Mouse (Mus musculus): ENCODE measurements around the gene Ankrd11. TPM values are rescaled to one million over a fixed set of nuclear protein-coding genes. Genes with fewer than 3 reads are reported as not detected.
"Not testable (repeated sequence)": the region's sequence is repeated elsewhere in the genome, so short reads cannot be mapped to it uniquely, and the experiment has no call there.

Gene Ankrd11
- polyA plus RNA-seq, 1 experiment from 2014 or later, result 33.6 TPM

GRCm38 (mm10) chr8:123064072-123064471, 22.0 kb upstream of the Ankrd11 start:
- Histone ChIP-seq H3K27me3 (replicated peaks; ENCODE audit: control insufficient read depth, insufficient read depth, low read length) (no peaks in the 10 kb centered on the region), H3K27ac (ENCODE audit: low read length) (no peak overlapping the region), H3K9me3 (ENCODE audit: control insufficient read depth, low read length) (no peaks in the 10 kb centered on the region), H3K36me3 (ENCODE audit: control insufficient read depth, insufficient read depth) (no peaks in the 10 kb centered on the region), H3K4me1 (replicated peaks; ENCODE audit: control insufficient read depth, insufficient read depth, low read length) (peaks cover 22% of the 10 kb centered on the region), H3K9ac (replicated peaks; ENCODE audit: low read depth, low read length) (no peak overlapping the region), H3K4me2 (ENCODE audit: low read length) (peak overlapping the region; percentile 78; the same call in 1 of the 2 replicates), H3K4me3 (replicated peaks; ENCODE audit: low read length) (no peak overlapping the region)
- ATAC-seq, result no peak
- WGBS, result 77% methylated on average over 4 of the region's 4 CpGs

GRCm38 (mm10) chr8:123062721-123063120, 20.6 kb upstream of the Ankrd11 start, which contains the start of gene Spg7:
Gene Spg7 (plus strand): TSS chr8:123062942.
- Histone ChIP-seq H3K27me3 (replicated peaks; ENCODE audit: control insufficient read depth, insufficient read depth, low read length) (no peaks in the 10 kb centered on the region), H3K4me3 (replicated peaks; ENCODE audit: low read length) (no peak within 1 kb of the TSS), H3K4me2 (ENCODE audit: low read length) (no peak within 1 kb of the TSS), H3K9ac (replicated peaks; ENCODE audit: low read depth, low read length) (no peak within 1 kb of the TSS), H3K9me3 (ENCODE audit: control insufficient read depth, low read length) (no peaks in the 10 kb centered on the region), H3K27ac (ENCODE audit: low read length) (no peak within 1 kb of the TSS), H3K36me3 (ENCODE audit: control insufficient read depth, insufficient read depth) (no peaks in the 10 kb centered on the region), H3K4me1 (replicated peaks; ENCODE audit: control insufficient read depth, insufficient read depth, low read length) (peaks cover 22% of the 10 kb centered on the region)
- no peak for ATAC-seq
- WGBS, result 73% methylated on average over 7 of the region's 7 CpGs

GRCm38 (mm10) chr8:123051458-123051857, 9.4 kb upstream of the Ankrd11 start:
- H3K4me2 ChIP-seq (ENCODE audit: low read length), result no peak overlapping the region
- no peaks in the 10 kb centered on the region for H3K9me3 ChIP-seq (ENCODE audit: control insufficient read depth, low read length)
- H3K36me3 ChIP-seq (ENCODE audit: control insufficient read depth, insufficient read depth), result no peaks in the 10 kb centered on the region
- no peaks in the 10 kb centered on the region for H3K4me1 ChIP-seq (replicated peaks; ENCODE audit: control insufficient read depth, insufficient read depth, low read length)
- WGBS, result 78% methylated on average over 5 of the region's 5 CpGs
- no peak for ATAC-seq
- H3K27ac ChIP-seq (ENCODE audit: low read length), result no peak overlapping the region
- H3K4me3 ChIP-seq (replicated peaks; ENCODE audit: low read length), result no peak overlapping the region
- H3K27me3 ChIP-seq (replicated peaks; ENCODE audit: control insufficient read depth, insufficient read depth, low read length), result no peaks in the 10 kb centered on the region
- no peak overlapping the region for H3K9ac ChIP-seq (replicated peaks; ENCODE audit: low read depth, low read length)

GRCm38 (mm10) chr8:123048402-123048801, 6.3 kb upstream of the Ankrd11 start:
- Histone ChIP-seq H3K36me3 (ENCODE audit: control insufficient read depth, insufficient read depth) (no peaks in the 10 kb centered on the region), H3K4me2 (ENCODE audit: low read length) (no peak overlapping the region), H3K9ac (replicated peaks; ENCODE audit: low read depth, low read length) (no peak overlapping the region), H3K9me3 (ENCODE audit: control insufficient read depth, low read length) (no peaks in the 10 kb centered on the region), H3K4me3 (replicated peaks; ENCODE audit: low read length) (no peak overlapping the region), H3K27ac (ENCODE audit: low read length) (no peak overlapping the region), H3K4me1 (replicated peaks; ENCODE audit: control insufficient read depth, insufficient read depth, low read length) (peaks cover 7% of the 10 kb centered on the region), H3K27me3 (replicated peaks; ENCODE audit: control insufficient read depth, insufficient read depth, low read length) (no peaks in the 10 kb centered on the region)
- 92% methylated on average over 7 of the region's 7 CpGs for WGBS
- no peak for ATAC-seq

GRCm38 (mm10) chr8:123047827-123048226, 5.8 kb upstream of the Ankrd11 start:
- Histone ChIP-seq H3K4me2 (ENCODE audit: low read length) (no peak overlapping the region), H3K4me3 (replicated peaks; ENCODE audit: low read length) (no peak overlapping the region), H3K27me3 (replicated peaks; ENCODE audit: control insufficient read depth, insufficient read depth, low read length) (no peaks in the 10 kb centered on the region), H3K27ac (ENCODE audit: low read length) (no peak overlapping the region), H3K9ac (replicated peaks; ENCODE audit: low read depth, low read length) (no peak overlapping the region), H3K9me3 (ENCODE audit: control insufficient read depth, low read length) (no peaks in the 10 kb centered on the region), H3K4me1 (replicated peaks; ENCODE audit: control insufficient read depth, insufficient read depth, low read length) (peaks cover 12% of the 10 kb centered on the region), H3K36me3 (ENCODE audit: control insufficient read depth, insufficient read depth) (no peaks in the 10 kb centered on the region)
- no peak for ATAC-seq
- 91% methylated on average over 7 of the region's 7 CpGs for WGBS

- 82% methylated on average over 4 of the region's 4 CpGs for WGBS
- ATAC-seq, result no peak
- Histone ChIP-seq H3K4me2 (ENCODE audit: low read length) (no peak overlapping the region), H3K27ac (ENCODE audit: low read length) (no peak overlapping the region), H3K9me3 (ENCODE audit: control insufficient read depth, low read length) (no peaks in the 10 kb centered on the region), H3K9ac (replicated peaks; ENCODE audit: low read depth, low read length) (no peak overlapping the region), H3K36me3 (ENCODE audit: control insufficient read depth, insufficient read depth) (no peaks in the 10 kb centered on the region), H3K4me1 (replicated peaks; ENCODE audit: control insufficient read depth, insufficient read depth, low read length) (peaks cover 12% of the 10 kb centered on the region), H3K27me3 (replicated peaks; ENCODE audit: control insufficient read depth, insufficient read depth, low read length) (no peaks in the 10 kb centered on the region), H3K4me3 (replicated peaks; ENCODE audit: low read length) (no peak overlapping the region)
Observed at GRCm38 (mm10) chr8:123046706-123047105, 4.6 kb upstream of the Ankrd11 start.

GRCm38 (mm10) chr8:123044743-123045425, 2.8 kb upstream of the Ankrd11 start:
- not testable (repeated sequence) for H3K4me2 ChIP-seq (ENCODE audit: low read length); H3K27ac ChIP-seq (ENCODE audit: low read length); H3K36me3 ChIP-seq (ENCODE audit: control insufficient read depth, insufficient read depth); H3K9me3 ChIP-seq (ENCODE audit: control insufficient read depth, low read length); ATAC-seq; H3K4me3 ChIP-seq (replicated peaks; ENCODE audit: low read length); H3K27me3 ChIP-seq (replicated peaks; ENCODE audit: control insufficient read depth, insufficient read depth, low read length); H3K9ac ChIP-seq (replicated peaks; ENCODE audit: low read depth, low read length)
- WGBS, result 96% methylated on average over 22 of the region's 23 CpGs
- H3K4me1 ChIP-seq (replicated peaks; ENCODE audit: control insufficient read depth, insufficient read depth, low read length), result peaks cover 22% of the 10 kb centered on the region

- Histone ChIP-seq H3K36me3 (ENCODE audit: control insufficient read depth, insufficient read depth) (no peaks in the 10 kb centered on the region), H3K9ac (replicated peaks; ENCODE audit: low read depth, low read length) (no peak overlapping the region), H3K27me3 (replicated peaks; ENCODE audit: control insufficient read depth, insufficient read depth, low read length) (no peaks in the 10 kb centered on the region), H3K4me3 (replicated peaks; ENCODE audit: low read length) (no peak overlapping the region), H3K4me1 (replicated peaks; ENCODE audit: control insufficient read depth, insufficient read depth, low read length) (peaks cover 31% of the 10 kb centered on the region), H3K4me2 (ENCODE audit: low read length) (no peak overlapping the region), H3K27ac (ENCODE audit: low read length) (no peak overlapping the region), H3K9me3 (ENCODE audit: control insufficient read depth, low read length) (no peaks in the 10 kb centered on the region)
- no peak for ATAC-seq
- 88% methylated on average over 3 of the region's 3 CpGs for WGBS
Observed at GRCm38 (mm10) chr8:123043941-123044340, 1.9 kb upstream of the Ankrd11 start.

GRCm38 (mm10) chr8:123042974-123043625, 1.0 kb upstream of the Ankrd11 start:
- no peak for ATAC-seq
- peak overlapping the region; percentile 91 for H3K4me2 ChIP-seq (ENCODE audit: low read length)
- H3K27me3 ChIP-seq (replicated peaks; ENCODE audit: control insufficient read depth, insufficient read depth, low read length), result no peaks in the 10 kb centered on the region
- H3K4me3 ChIP-seq (replicated peaks; ENCODE audit: low read length), result peak overlapping the region; percentile 97
- H3K27ac ChIP-seq (ENCODE audit: low read length), result peak overlapping the region; percentile 96
- 26% methylated on average over 22 of the region's 22 CpGs for WGBS
- no peaks in the 10 kb centered on the region for H3K36me3 ChIP-seq (ENCODE audit: control insufficient read depth, insufficient read depth)
- peak overlapping the region; percentile 86 for H3K9ac ChIP-seq (replicated peaks; ENCODE audit: low read depth, low read length)
- no peaks in the 10 kb centered on the region for H3K9me3 ChIP-seq (ENCODE audit: control insufficient read depth, low read length)
- peaks cover 37% of the 10 kb centered on the region for H3K4me1 ChIP-seq (replicated peaks; ENCODE audit: control insufficient read depth, insufficient read depth, low read length)
